Mouse (Mus musculus) bone marrow macrophage, adult 2 months (primary cell): ENCODE measurements at regions not wholly inside any gene's neighbourhood (a gene's known extent, or its start where the extent isn't known, plus 50 kb on each side); places are given as distances from the start of the nearest gene placed in this dataset.
A peak's percentile ranks its signal among the peaks of the same experiment; 100 is the strongest.

Experiments used
- H3K27ac ChIP-seq: 2 replicates; pipeline ENCODE4 v1.5.1; 2012; ENCODE audit warnings: low read depth, low read length; ENCODE audit not compliant: insufficient read depth
- H3K4me1 ChIP-seq: 2 replicates; pipeline ENCODE4 v1.6.1; 2012; ENCODE audit warnings: low read length; ENCODE audit not compliant: control insufficient read depth, insufficient read depth
- H3K4me3 ChIP-seq: 2 replicates; pipeline ENCODE4 v1.5.1; 2012; ENCODE audit warnings: mild to moderate bottlenecking, low read length, moderate library complexity; ENCODE audit not compliant: insufficient read depth
- CTCF ChIP-seq: IDR thresholded peaks from 2 replicates; pipeline ENCODE4 v1.5.1; 2012; ENCODE audit warnings: low read depth, mild to moderate bottlenecking, low read length, moderate library complexity
- POLR2A ChIP-seq: IDR thresholded peaks from 2 replicates; pipeline ENCODE4 v1.6.1; 2012; ENCODE audit warnings: mild to moderate bottlenecking, low read depth, low read length, borderline replicate concordance

DNA sequence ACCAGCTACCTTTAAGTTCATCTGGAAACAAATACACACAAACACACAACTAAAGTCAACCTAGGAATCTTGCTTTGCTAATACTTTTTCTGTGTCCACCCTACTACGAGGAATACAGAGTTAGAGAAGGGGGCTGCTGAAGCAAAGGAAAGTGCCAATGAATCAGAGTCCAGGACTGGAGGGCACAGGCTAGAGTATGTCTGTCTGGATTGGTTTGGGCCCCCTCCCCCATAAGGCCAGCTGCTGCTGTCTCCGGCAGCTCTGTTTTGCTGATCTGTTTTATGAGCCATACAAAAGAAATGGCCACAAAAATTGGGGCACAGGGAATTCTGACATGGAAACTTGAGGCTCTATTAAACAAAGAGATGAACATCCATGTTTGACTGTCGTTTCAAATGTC is 74.8 kb upstream of the Slc25a13 start:
- no peak for TF ChIP-seq CTCF
- TF ChIP-seq POLR2A = no peak
- H3K4me1 ChIP-seq = no peaks in the 10 kb centered on the region
- H3K27ac ChIP-seq = no peak overlapping the region
- no peak overlapping the region for H3K4me3 ChIP-seq

DNA sequence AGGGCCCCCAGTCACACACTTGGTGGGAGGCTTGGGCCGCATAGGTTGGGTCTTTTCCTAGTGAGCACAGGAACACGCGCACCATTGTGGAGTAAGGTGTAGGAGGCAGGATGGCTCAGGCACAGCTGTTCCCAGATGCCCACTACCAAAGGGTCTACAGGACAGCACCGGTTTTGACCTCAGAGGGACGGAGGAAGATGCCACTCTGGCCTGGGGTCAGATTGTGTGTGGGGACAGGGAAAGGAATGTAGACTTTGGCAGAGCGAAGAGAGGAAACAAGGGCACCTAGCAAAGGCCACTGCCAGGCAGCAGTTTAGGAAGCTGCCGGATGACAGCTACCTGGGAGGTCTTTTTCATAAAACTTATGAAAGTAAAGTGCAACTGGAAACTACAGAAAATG is 73.5 kb upstream of the Slc25a13 start:
- H3K4me1 ChIP-seq = no peaks in the 10 kb centered on the region
- TF ChIP-seq POLR2A (no peak), CTCF (no peak)
- no peak overlapping the region for H3K4me3 ChIP-seq
- no peak overlapping the region for H3K27ac ChIP-seq

DNA sequence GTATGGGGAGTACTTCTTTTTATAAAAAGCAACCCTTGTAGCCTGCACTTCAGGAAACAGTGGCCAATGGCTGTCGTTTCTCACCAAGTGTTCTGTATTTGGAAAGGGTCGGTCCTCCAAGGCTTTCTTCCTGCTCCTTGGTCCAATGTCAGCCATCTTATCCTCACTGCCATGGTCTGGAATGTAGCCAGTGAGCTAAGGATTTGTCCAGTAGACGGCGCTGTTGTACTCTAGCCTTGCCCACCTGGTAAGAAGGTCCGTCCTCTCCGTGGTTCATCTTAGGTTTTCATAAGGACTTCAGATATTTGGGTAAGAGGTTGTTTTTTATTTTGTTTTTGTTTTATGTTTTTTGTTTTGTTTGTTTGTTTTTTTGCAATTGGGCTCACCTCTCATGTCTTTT is 72.8 kb upstream of the Slc25a13 start:
- no peak for TF ChIP-seq POLR2A
- TF ChIP-seq CTCF = peak; percentile 76
- no peaks in the 10 kb centered on the region for H3K4me1 ChIP-seq
- no peak overlapping the region for H3K27ac ChIP-seq
- no peak overlapping the region for H3K4me3 ChIP-seq

DNA sequence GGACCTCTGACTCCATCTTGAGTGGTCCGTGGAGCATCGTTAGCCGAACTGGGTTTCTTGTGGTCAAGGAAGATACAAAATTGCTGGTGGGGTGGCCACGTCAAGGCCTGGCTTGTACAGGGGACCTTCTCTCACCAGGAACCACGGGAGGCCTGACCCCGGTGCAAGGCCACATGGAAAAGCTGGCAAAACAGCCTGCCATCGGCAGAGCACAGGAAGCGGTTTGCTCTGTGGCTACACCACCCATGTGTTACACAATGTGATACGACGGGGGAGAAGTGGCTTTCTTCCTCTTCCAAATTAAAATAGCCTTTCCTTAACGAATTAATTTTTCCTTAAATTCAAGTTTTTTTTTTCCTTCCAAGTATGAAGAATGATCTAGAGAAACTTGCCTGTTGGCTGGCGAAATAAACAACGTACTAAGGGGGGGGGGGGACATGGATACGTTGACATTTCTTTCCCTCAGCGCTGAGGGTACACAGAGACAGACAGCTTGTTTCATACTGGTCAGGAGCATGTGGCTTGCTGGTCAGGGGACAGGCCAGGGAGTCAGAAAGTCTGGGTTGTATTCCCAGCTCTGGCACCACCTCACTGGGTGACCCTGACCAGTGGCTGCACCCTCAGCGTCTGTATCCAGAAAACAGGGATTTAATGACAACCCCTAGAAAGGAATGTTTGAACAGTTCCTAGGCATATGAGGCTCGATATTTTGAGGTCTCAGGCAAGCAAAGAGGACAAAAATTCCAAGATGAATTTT is 64.0 kb upstream of the Slc25a13 start:
- no peak overlapping the region for H3K4me3 ChIP-seq
- peaks cover 17% of the 10 kb centered on the region for H3K4me1 ChIP-seq
- TF ChIP-seq CTCF (no peak), POLR2A (no peak)
- peak overlapping the region; percentile 80 for H3K27ac ChIP-seq

DNA sequence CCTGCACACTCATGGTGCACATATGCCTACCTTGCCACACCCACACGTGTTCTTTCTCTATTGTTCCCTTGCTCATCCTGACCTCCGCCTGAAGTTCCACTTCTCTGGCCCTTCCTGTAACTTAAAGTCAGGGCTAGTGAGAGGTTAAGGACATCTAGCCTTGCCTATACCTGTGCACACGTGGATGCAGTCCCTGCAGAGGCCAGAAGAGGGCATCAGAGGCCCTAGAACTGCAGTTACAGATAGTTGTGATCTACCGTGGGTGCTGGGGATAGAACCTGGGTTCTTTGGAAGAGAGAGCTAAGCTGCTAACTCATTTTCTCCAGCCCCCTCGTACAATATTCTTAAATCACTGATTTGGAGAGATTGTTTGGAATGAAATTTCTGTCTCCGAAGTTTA is 62.7 kb upstream of the Slc25a13 start:
- no peak overlapping the region for H3K4me3 ChIP-seq
- peaks cover 17% of the 10 kb centered on the region for H3K4me1 ChIP-seq
- no peak for TF ChIP-seq CTCF
- H3K27ac ChIP-seq = no peak overlapping the region

DNA sequence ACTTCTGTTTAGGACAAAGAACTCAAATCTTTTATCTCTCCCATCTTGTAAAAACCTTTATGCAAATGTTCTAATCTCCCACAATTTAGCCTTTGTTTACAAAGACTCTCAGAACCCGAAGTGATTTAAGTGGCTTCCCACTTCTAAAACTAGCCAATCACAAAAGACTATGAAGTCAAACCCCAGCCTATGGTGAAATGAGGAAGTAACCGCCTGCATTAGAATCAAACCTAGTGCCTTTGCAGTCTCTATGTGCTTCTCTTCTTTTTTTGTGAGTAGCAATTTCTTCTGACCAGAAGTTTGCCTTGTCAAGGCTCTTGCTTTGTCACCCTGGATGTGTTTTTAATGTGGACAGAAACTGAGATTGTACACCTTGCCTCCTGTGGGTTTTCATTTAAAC is 53.6 kb upstream of the Slc25a13 start:
- TF ChIP-seq CTCF (no peak), POLR2A (no peak)

More for the DNA sequence above, 53.6 kb upstream of the Slc25a13 start:
- Histone ChIP-seq H3K27ac (no peak overlapping the region), H3K4me3 (no peak overlapping the region), H3K4me1 (peaks cover 5% of the 10 kb centered on the region)
